Mouse (Mus musculus) bone marrow, adult 2 months (tissue): ENCODE measurements around the gene Exoc3l2.

Experiments used
- CTCF ChIP-seq: fragments of 200-500 bp; IDR thresholded peaks from 2 replicates; pipeline ENCODE4 v1.5.1; 2011; ENCODE audit warnings: low read length, control low read depth; ENCODE audit not compliant: control insufficient read depth, insufficient read depth
- POLR2A ChIP-seq: fragments of 200-500 bp; IDR thresholded peaks from 2 replicates; pipeline ENCODE4 v1.6.1; 2011; ENCODE audit warnings: low read depth, mild to moderate bottlenecking, control low read depth, low read length, borderline replicate concordance; ENCODE audit not compliant: control insufficient read depth

DNA sequence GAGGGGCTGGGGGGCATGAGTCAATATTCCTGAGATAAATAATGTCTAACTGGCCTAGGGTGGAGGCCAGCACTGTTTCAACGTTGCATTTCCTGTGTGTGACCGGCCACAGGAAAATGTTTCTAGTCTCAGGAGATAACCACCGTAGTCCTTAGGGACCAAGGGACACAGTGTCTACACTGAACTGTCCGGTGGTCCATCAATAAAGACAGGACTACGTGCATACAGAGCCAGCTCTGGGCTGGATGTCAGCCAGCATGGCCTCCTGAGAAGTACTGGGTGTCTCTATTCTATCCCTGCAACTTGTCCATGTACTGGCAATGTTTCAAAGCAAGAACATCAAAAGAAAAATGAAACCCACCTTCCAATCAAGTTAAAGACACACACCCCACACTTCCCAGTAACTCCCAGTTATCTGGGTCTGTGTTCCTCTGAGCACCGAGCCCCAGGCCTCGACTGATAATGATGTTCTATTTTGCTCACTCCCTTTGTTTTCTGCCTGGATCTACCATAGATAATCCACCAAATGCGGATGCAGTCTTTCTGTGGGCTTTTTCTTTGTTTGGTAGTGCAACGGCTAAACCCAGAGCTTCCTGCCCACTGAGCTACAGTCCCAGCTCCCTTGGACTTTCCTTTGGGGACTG, 21.6 kb upstream of the Exoc3l2 start:
- no peak for TF ChIP-seq CTCF
- no peak for TF ChIP-seq POLR2A
